Mouse (Mus musculus): ENCODE data around the gene A830018L16Rik. TPM values are rescaled to one million over a fixed set of nuclear protein-coding genes. Genes with fewer than 3 reads are reported as not detected.

Gene A830018L16Rik
- total and polyA plus RNA-seq, 3 experiments: not detected

DNA sequence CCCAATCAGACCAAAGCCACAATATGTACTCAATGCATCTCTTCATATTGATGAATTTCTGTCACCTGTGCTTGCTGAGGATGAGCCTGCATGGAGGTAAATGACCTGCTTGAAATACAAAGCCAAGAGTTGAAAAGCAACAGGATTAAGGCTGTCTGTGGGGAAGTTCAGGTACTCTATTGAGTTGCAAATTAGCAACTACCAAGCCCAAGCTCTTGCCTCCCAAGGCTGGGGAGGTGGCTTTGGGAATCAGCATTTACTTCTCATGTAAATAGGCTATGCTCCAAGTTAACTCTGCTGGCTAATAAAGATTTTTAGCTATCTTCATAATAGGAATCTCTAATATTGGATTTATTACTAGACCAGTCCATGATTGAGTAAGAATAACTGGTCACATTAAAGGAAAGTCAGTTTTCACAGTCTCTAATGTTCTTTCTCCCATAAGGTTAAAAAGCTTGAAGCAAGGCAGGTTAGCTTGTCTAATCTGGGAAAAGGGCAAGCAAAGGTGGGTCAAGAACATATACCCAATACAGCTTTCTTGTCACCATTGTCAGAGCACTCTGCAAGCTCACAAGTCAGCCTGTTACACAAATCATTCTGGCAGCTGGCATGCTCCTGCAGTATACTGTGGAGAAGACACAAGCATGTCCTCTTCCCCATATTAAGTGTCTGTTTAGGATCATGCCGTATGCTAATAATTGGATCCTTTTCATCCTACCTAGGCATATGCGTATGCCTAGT lies 17.7 kb upstream of the A830018L16Rik start:
- no peaks in the 10 kb centered on the region for H3K4me1 ChIP-seq (ENCODE audit: control insufficient read depth in 1 of 2, insufficient read depth in 2 of 2, low read length in 2 of 2)
- H3K4me3 ChIP-seq (ENCODE audit: control insufficient read depth in 1 of 2, insufficient read depth in 1 of 2, low read depth in 2 of 2, low read length in 2 of 2): no peak overlapping the region
- H3K79me2 ChIP-seq (ENCODE audit: control insufficient read depth, insufficient read depth, low read length, poor library complexity): no peaks in the 10 kb centered on the region
- no peak for DNase-seq (ENCODE audit: low read depth, low spot score)
- H3K27me3 ChIP-seq (ENCODE audit: control insufficient read depth in 1 of 2, insufficient read depth in 2 of 2, low read length in 2 of 2): no peaks in the 10 kb centered on the region
- no peaks in the 10 kb centered on the region for H3K9me3 ChIP-seq (replicated peaks; ENCODE audit: insufficient read depth, low read length)
- no peak for TF ChIP-seq BHLHE40 (IDR thresholded peaks at IDR 0.05; ENCODE audit: borderline replicate concordance, low read depth, low read length)
- TF ChIP-seq MAX (IDR thresholded peaks at IDR 0.05; ENCODE audit: low read length): no peak
- TF ChIP-seq HCFC1 (IDR thresholded peaks at IDR 0.05; ENCODE audit: low read depth, low read length): no peak
- TF ChIP-seq GATA1 (IDR thresholded peaks at IDR 0.05; ENCODE audit: low read depth, low read length): no peak
- TF ChIP-seq USF2 (IDR thresholded peaks at IDR 0.05; ENCODE audit: borderline replicate concordance in 1 of 2, insufficient read depth in 1 of 2, low read depth in 1 of 2, low read length in 2 of 2): no peak
- no peak for TF ChIP-seq TCF12 (IDR thresholded peaks at IDR 0.05; ENCODE audit: low read depth, low read length)
- no peaks in the 10 kb centered on the region for H3K36me3 ChIP-seq (ENCODE audit: control insufficient read depth in 1 of 2, insufficient read depth in 2 of 2, low read length in 2 of 2)
- no peak overlapping the region for H3K27ac ChIP-seq (ENCODE audit: control insufficient read depth, low read depth, low read length)
- H3K9ac ChIP-seq (ENCODE audit: control insufficient read depth, low read depth, low read length, poor library complexity, severe bottlenecking): no peak overlapping the region

DNA sequence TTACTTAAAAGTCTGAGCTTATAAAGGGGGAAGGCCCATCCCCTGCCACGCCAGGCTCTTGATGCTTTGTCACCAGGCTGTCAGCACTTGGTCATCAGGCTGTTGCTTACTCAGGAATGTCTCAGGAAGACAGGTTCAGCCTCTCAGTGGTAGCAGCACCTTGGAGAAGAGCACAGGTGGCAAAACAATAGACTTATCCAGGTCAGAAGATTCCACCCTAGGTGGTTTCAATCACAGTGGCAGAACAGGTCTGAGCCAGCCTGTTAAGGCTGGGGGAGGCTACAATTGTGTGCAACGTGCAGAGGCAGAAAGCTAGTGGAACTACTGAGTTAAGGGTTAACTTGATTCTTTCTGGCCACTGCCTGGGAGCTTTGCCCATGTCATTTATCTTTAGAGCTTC lies 12.7 kb upstream of the A830018L16Rik start:
- no peak for DNase-seq (ENCODE audit: low read depth, low spot score)
- TF ChIP-seq CTCF (IDR thresholded peaks at IDR 0.05 in 2 of 3, conservative IDR thresholded peaks at IDR 0.05 in 1 of 3; ENCODE audit: control insufficient read depth in 1 of 3, insufficient read depth in 1 of 3, low read depth in 2 of 3, low read length in 3 of 3, poor library complexity in 1 of 3, severe bottlenecking in 1 of 3) (no peak), GATA1 (IDR thresholded peaks at IDR 0.05; ENCODE audit: low read depth, low read length) (no peak), ZNF384 (IDR thresholded peaks at IDR 0.05; ENCODE audit: low read depth, low read length) (no peak), NELFE (IDR thresholded peaks at IDR 0.05; ENCODE audit: low read depth, low read length) (no peak), MXI1 (IDR thresholded peaks at IDR 0.05; ENCODE audit: low read depth, low read length) (no peak), EP300 (IDR thresholded peaks at IDR 0.05; ENCODE audit: low read depth in 1 of 2, low read length in 2 of 2) (no peak), POLR2AphosphoS2 (IDR thresholded peaks at IDR 0.05; ENCODE audit: low read length) (no peak), TAL1 (IDR thresholded peaks at IDR 0.05; ENCODE audit: low read length) (no peak), HCFC1 (IDR thresholded peaks at IDR 0.05; ENCODE audit: low read depth, low read length) (no peak), MAFK (IDR thresholded peaks at IDR 0.05; ENCODE audit: borderline replicate concordance, low read depth, low read length) (no peak), ELF1 (IDR thresholded peaks at IDR 0.05; ENCODE audit: low read depth, low read length) (no peak), MAZ (IDR thresholded peaks at IDR 0.05; ENCODE audit: low read depth, low read length) (no peak), POLR2A (IDR thresholded peaks at IDR 0.05; ENCODE audit: control insufficient read depth in 1 of 2, insufficient read depth in 1 of 2, low read depth in 1 of 2, low read length in 2 of 2, poor library complexity in 1 of 2) (no peak), BHLHE40 (IDR thresholded peaks at IDR 0.05; ENCODE audit: borderline replicate concordance, low read depth, low read length) (no peak), ZC3H11A (IDR thresholded peaks at IDR 0.05; ENCODE audit: low read depth, low read length) (no peak)
- no peak overlapping the region for H3K27ac ChIP-seq (ENCODE audit: control insufficient read depth, low read depth, low read length)

More for the DNA sequence above, 12.7 kb upstream of the A830018L16Rik start:
- no peak overlapping the region for H3K4me3 ChIP-seq (ENCODE audit: control insufficient read depth in 1 of 2, insufficient read depth in 1 of 2, low read depth in 2 of 2, low read length in 2 of 2)
- H3K79me2 ChIP-seq (ENCODE audit: control insufficient read depth, insufficient read depth, low read length, poor library complexity): no peaks in the 10 kb centered on the region
- no peak overlapping the region for H3K9ac ChIP-seq (ENCODE audit: control insufficient read depth, low read depth, low read length, poor library complexity, severe bottlenecking)
- no peaks in the 10 kb centered on the region for H3K27me3 ChIP-seq (ENCODE audit: control insufficient read depth in 1 of 2, insufficient read depth in 2 of 2, low read length in 2 of 2)
- H3K4me1 ChIP-seq (ENCODE audit: control insufficient read depth in 1 of 2, insufficient read depth in 2 of 2, low read length in 2 of 2): no peaks in the 10 kb centered on the region
- no peaks in the 10 kb centered on the region for H3K9me3 ChIP-seq (replicated peaks; ENCODE audit: insufficient read depth, low read length)
- no peaks in the 10 kb centered on the region for H3K36me3 ChIP-seq (ENCODE audit: control insufficient read depth in 1 of 2, insufficient read depth in 2 of 2, low read length in 2 of 2)
